Mouse (Mus musculus): ENCODE data around the gene Serinc3. TPM values are rescaled to one million over a fixed set of nuclear protein-coding genes. Genes with fewer than 3 reads are reported as not detected.

Serinc3 gene
- polyA plus RNA-seq, 1 experiment from 2014 or later, result 31.2 TPM

GRCm38 (mm10) chr2:163584088-163584426, 60.9 kb downstream of the Serinc3 start:
- no peaks in the 10 kb centered on the region for H3K36me3 ChIP-seq
- no peak for ATAC-seq (ENCODE audit: low FRiP score, low read depth)
- no peak overlapping the region for H3K27ac ChIP-seq (replicated peaks)
- H3K27me3 ChIP-seq, result no peaks in the 10 kb centered on the region
- no peak overlapping the region for H3K4me2 ChIP-seq
- no peak overlapping the region for H3K9ac ChIP-seq
- WGBS, result 76% methylated on average over 10 of the region's 10 CpGs
- no peaks in the 10 kb centered on the region; the same call in 1 of the 2 replicates for H3K4me1 ChIP-seq (replicated peaks)
- H3K9me3 ChIP-seq, result no peaks in the 10 kb centered on the region
- no peak overlapping the region for H3K4me3 ChIP-seq

DNA sequence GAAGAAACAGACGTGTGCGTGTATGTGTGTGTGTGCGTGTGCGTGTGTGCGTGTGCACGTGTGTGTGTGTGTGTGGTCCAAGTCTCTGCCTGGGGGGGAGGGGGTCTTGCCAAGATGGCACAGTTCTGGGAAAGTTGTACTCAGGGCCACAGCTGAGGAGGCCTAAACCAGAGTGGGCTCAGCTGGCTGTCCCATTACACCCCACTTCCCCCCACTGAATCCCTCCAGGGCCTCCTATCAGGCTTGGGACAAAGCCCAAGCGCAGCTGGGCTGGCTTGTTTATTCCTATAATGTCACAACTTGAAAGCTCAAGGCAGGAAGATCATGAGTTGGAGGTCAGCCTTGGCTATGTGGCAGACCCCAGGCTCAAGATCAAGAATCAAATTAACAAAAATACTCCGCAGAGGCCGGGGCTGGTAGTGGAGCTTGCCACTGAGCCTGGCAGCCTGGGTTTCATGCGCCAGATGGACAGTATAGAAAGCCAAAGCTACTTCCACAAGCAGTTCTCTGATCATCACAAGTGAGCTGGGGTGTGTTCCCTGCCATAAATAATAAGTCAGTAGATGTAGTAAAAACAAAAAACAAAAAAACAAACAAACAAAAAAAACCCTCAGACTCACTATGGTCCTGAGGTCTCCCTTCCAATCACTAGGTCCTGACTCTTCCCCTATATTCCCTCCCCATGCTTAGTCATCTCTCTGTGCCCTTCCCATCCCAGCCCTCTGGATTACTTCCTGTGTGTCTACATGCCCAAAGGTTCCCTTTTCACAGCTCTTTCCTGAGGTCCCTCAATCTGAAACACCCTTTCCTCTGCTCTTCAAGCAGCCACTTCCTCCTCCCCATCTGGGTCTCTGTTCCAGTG, 61.5 kb downstream of the Serinc3 start:
- Histone ChIP-seq H3K4me3 (no peak overlapping the region), H3K9me3 (no peaks in the 10 kb centered on the region), H3K36me3 (no peaks in the 10 kb centered on the region), H3K4me2 (no peak overlapping the region), H3K4me1 (replicated peaks) (no peaks in the 10 kb centered on the region; the same call in 1 of the 2 replicates), H3K27me3 (no peaks in the 10 kb centered on the region), H3K27ac (replicated peaks) (no peak overlapping the region), H3K9ac (no peak overlapping the region)
- no peak; the same call in 1 of the 2 replicates for ATAC-seq (ENCODE audit: low FRiP score, low read depth)
- 78% methylated on average over 10 of the region's 10 CpGs for WGBS

DNA sequence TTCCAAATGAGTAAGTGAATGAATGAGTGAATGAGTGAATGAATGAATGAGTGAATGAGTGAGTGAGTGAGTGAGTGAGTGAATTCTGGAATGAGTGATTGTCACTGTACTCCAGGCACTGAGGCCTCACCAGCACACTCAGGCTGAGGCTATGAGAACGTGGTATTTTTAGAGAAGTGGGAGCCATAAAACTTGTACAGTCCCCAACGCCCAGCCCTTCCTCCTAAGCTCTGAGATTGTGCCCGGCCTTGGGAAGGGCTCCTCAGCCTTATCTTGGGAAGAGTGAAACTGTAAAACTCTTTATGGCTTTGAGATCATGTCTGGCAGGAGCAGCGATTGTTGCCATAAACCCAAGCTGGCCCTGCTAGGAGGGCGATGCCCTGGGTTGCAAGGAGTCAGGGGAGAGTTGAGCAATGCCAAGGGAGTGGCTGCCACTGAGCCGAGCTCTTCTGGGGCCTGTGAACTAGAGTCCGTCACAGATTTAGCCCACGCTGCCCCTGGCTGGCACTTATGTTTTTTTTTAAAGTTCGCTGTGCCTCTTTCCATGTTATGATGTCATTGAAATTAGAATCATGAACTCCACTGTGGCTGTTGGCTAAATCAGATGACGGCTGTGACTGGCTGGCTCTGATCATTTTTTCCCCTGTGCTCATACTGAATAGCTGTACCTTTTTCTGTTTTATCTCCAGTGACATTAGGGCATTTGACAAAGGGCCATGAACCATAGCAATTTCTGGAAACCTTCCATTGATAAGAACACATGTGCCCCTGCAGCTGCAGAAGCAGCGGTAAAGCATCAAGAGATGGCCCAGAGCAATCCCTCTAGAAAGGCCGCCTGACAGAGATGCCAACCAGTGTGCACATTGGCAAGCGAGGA, 64.6 kb downstream of the Serinc3 start:
- no peaks in the 10 kb centered on the region for H3K27me3 ChIP-seq
- no peak overlapping the region for H3K4me3 ChIP-seq
- no peaks in the 10 kb centered on the region for H3K4me1 ChIP-seq (replicated peaks)
- 86% methylated on average over 13 of the region's 13 CpGs for WGBS
- H3K27ac ChIP-seq (replicated peaks), result no peak overlapping the region
- no peak for ATAC-seq (ENCODE audit: low FRiP score, low read depth)
- H3K9me3 ChIP-seq, result no peaks in the 10 kb centered on the region
- H3K36me3 ChIP-seq, result no peaks in the 10 kb centered on the region
- H3K9ac ChIP-seq, result no peak overlapping the region
- H3K4me2 ChIP-seq, result no peak overlapping the region

DNA sequence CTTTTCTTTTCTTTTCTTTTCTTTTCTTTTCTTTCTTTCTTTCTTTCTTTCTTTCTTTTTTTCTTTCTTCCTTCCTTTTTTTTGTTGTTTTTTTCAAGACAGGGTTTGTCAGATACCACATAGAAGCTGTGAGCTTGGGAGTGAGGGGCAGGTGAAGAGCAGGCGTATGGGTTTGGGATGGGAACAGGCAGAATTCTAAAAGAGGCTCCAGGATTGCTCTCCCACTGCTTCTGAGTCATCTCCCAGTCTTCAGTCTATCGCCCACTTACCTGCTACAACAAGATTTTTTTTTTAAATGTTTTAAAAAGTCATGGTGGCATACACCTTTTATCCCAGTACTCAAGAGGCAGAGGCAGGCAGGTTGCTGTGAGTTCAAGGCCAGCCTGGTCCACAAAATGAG, 66.9 kb downstream of the Serinc3 start:
- ATAC-seq (ENCODE audit: low FRiP score, low read depth), result no peak
- no peak overlapping the region for H3K9ac ChIP-seq
- no peaks in the 10 kb centered on the region for H3K9me3 ChIP-seq
- no peaks in the 10 kb centered on the region for H3K36me3 ChIP-seq
- no peak overlapping the region for H3K4me3 ChIP-seq
- WGBS, result 98% methylated on average over 2 of the region's 2 CpGs
- no peaks in the 10 kb centered on the region for H3K27me3 ChIP-seq
- no peaks in the 10 kb centered on the region for H3K4me1 ChIP-seq (replicated peaks)
- no peak overlapping the region for H3K27ac ChIP-seq (replicated peaks)
- no peak overlapping the region for H3K4me2 ChIP-seq

- no peaks in the 10 kb centered on the region for H3K4me1 ChIP-seq (replicated peaks)
- no peak for ATAC-seq (ENCODE audit: low FRiP score, low read depth)
- H3K27me3 ChIP-seq, result no peaks in the 10 kb centered on the region
- no peak overlapping the region for H3K27ac ChIP-seq (replicated peaks)
- no peak overlapping the region for H3K9ac ChIP-seq
- no peak overlapping the region for H3K4me3 ChIP-seq
- H3K4me2 ChIP-seq, result no peak overlapping the region
- H3K36me3 ChIP-seq, result no peaks in the 10 kb centered on the region
- 41% methylated on average over 11 of the region's 11 CpGs for WGBS
- no peaks in the 10 kb centered on the region for H3K9me3 ChIP-seq
Observed at GRCm38 (mm10) chr2:163575248-163575647, 69.7 kb downstream of the Serinc3 start.

DNA sequence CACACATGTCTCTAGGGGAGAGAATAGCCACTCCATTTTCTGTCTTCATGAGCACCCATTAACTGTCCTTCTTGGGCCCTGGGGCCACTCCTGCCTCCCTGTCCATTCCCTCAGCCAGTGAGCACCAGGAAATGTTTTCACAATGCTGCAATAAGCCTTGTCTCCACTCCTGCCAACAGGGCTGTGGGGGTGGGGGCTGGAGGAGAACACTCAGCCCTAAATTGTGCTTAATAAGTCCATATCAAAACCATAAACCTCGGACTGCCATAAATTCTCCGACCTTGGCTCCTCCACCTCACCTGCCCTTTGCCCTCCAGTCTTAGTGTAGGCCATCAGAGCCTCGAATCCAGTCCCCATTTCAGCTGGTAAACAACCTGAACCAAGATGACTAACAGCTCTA, 70.6 kb downstream of the Serinc3 start:
- no peak overlapping the region for H3K4me2 ChIP-seq
- 89% methylated on average over 3 of the region's 3 CpGs for WGBS

More for the DNA sequence above, 70.6 kb downstream of the Serinc3 start:
- Histone ChIP-seq H3K4me3 (no peak overlapping the region), H3K27ac (replicated peaks) (no peak overlapping the region), H3K4me1 (replicated peaks) (no peaks in the 10 kb centered on the region), H3K27me3 (no peaks in the 10 kb centered on the region), H3K9ac (no peak overlapping the region), H3K36me3 (no peaks in the 10 kb centered on the region), H3K9me3 (no peaks in the 10 kb centered on the region)
- ATAC-seq (ENCODE audit: low FRiP score, low read depth), result no peak

Other genes with a start within 250 kb of the Serinc3 start
- 0.74 and 0.75 TPM in 2 replicates for gene Jph2, start 247.1 kb downstream of the Serinc3 start, polyA plus RNA-seq (2015; fragmentation: Nextera tagmentation; extraction: Ambion mirVana)
- 72.1 and 78.6 TPM in 2 replicates for gene Oser1, start 220.4 kb downstream of the Serinc3 start, polyA plus RNA-seq (2015; fragmentation: Nextera tagmentation; extraction: Ambion mirVana)
- 127 and 136 TPM in 2 replicates for gene Gdap1l1, start 206.7 kb downstream of the Serinc3 start, polyA plus RNA-seq (2015; fragmentation: Nextera tagmentation; extraction: Ambion mirVana)
- 16.9 TPM in 2 replicates for gene Fitm2, start 172.5 kb downstream of the Serinc3 start, polyA plus RNA-seq (2015; fragmentation: Nextera tagmentation; extraction: Ambion mirVana)
- 0.34 and 0.96 TPM in 2 replicates for gene R3hdml, start 152.8 kb downstream of the Serinc3 start, polyA plus RNA-seq (2015; fragmentation: Nextera tagmentation; extraction: Ambion mirVana)
- 0.17 TPM in 1 of 2 replicates, not detected in the other for gene Hnf4a, start 138.3 kb downstream of the Serinc3 start, polyA plus RNA-seq (2015; fragmentation: Nextera tagmentation; extraction: Ambion mirVana)
- gene Ttpal, start 42.8 kb downstream of the Serinc3 start, polyA plus RNA-seq (2015; fragmentation: Nextera tagmentation; extraction: Ambion mirVana), result 41.2 and 41.6 TPM in 2 replicates
- 109 and 115 TPM in 2 replicates for gene Pkig, start 13.3 kb upstream of the Serinc3 start, polyA plus RNA-seq (2015; fragmentation: Nextera tagmentation; extraction: Ambion mirVana)
- 4.2 and 4.4 TPM in 2 replicates for gene Ada, start 105.1 kb upstream of the Serinc3 start, polyA plus RNA-seq (2015; fragmentation: Nextera tagmentation; extraction: Ambion mirVana)
- 0.23 and 0.45 TPM in 2 replicates for gene Ccn5, start 175.7 kb upstream of the Serinc3 start, polyA plus RNA-seq (2015; fragmentation: Nextera tagmentation; extraction: Ambion mirVana)
- 0.16 and 0.25 TPM in 2 replicates for gene Kcnk15, start 208.5 kb upstream of the Serinc3 start, polyA plus RNA-seq (2015; fragmentation: Nextera tagmentation; extraction: Ambion mirVana)

Data from hindbrain, embryonic 15.5 days (tissue).